Mouse (Mus musculus): ENCODE measurements at regions not wholly inside any gene's neighbourhood (a gene's known extent, or its start where the extent isn't known, plus 50 kb on each side); places are given as distances from the start of the nearest gene placed in this dataset.
"Not testable (repeated sequence)": the region's sequence is repeated elsewhere in the genome, so short reads cannot be mapped to it uniquely, and the experiment has no call there.

GRCm38 (mm10) chr15:41283199-41283598, 1149.0 kb downstream of the 9330182O14Rik start:
- DNase-seq (ENCODE audit: low read depth, low spot score) = no peak

- no peak for DNase-seq (ENCODE audit: low read depth, low spot score)
Measured at GRCm38 (mm10) chr15:41286809-41287413, 1152.7 kb downstream of the 9330182O14Rik start.

- DNase-seq (ENCODE audit: low read depth, low spot score) = no peak
Measured at GRCm38 (mm10) chr15:41297419-41297818, 1163.3 kb downstream of the 9330182O14Rik start.

GRCm38 (mm10) chr15:41306638-41307037, 1172.5 kb downstream of the 9330182O14Rik start:
- no peak for DNase-seq (ENCODE audit: low read depth, low spot score)

GRCm38 (mm10) chr15:41311728-41312320, 1177.7 kb downstream of the 9330182O14Rik start:
- no peak for DNase-seq (ENCODE audit: low read depth, low spot score)

GRCm38 (mm10) chr15:41314916-41315315, 1180.8 kb downstream of the 9330182O14Rik start:
- DNase-seq (ENCODE audit: low read depth, low spot score) = no peak

GRCm38 (mm10) chr15:41325633-41326252, 1191.6 kb downstream of the 9330182O14Rik start:
- DNase-seq (ENCODE audit: low read depth, low spot score) = peak; percentile 35

- no peak for DNase-seq (ENCODE audit: low read depth, low spot score)
Measured at GRCm38 (mm10) chr15:41329286-41329685, 1195.1 kb downstream of the 9330182O14Rik start.

GRCm38 (mm10) chr15:41330085-41330484, 1195.9 kb downstream of the 9330182O14Rik start:
- DNase-seq (ENCODE audit: low read depth, low spot score) = no peak

- no peak for DNase-seq (ENCODE audit: low read depth, low spot score)
Measured at GRCm38 (mm10) chr15:41332451-41332850, 1198.3 kb downstream of the 9330182O14Rik start.

GRCm38 (mm10) chr15:41333165-41333564, 1199.0 kb downstream of the 9330182O14Rik start:
- DNase-seq (ENCODE audit: low read depth, low spot score) = no peak

GRCm38 (mm10) chr15:41340621-41341020, 1206.5 kb downstream of the 9330182O14Rik start:
- not testable (repeated sequence) for DNase-seq (ENCODE audit: low read depth, low spot score)

- no peak for DNase-seq (ENCODE audit: low read depth, low spot score)
Measured at GRCm38 (mm10) chr15:41345554-41345953, 1211.4 kb downstream of the 9330182O14Rik start.

GRCm38 (mm10) chr15:41347221-41347620, 1213.1 kb downstream of the 9330182O14Rik start:
- DNase-seq (ENCODE audit: low read depth, low spot score) = no peak

GRCm38 (mm10) chr15:41352129-41352528, 1218.0 kb downstream of the 9330182O14Rik start:
- DNase-seq (ENCODE audit: low read depth, low spot score) = no peak

- DNase-seq (ENCODE audit: low read depth, low spot score) = no peak
Measured at GRCm38 (mm10) chr15:41359276-41359675, 1225.1 kb downstream of the 9330182O14Rik start.

- DNase-seq (ENCODE audit: low read depth, low spot score) = no peak
Measured at GRCm38 (mm10) chr15:41374669-41375068, 1240.5 kb downstream of the 9330182O14Rik start.

- no peak for DNase-seq (ENCODE audit: low read depth, low spot score)
Measured at GRCm38 (mm10) chr15:41375906-41376305, 1241.7 kb downstream of the 9330182O14Rik start.

- DNase-seq (ENCODE audit: low read depth, low spot score) = no peak
Measured at GRCm38 (mm10) chr15:41379637-41380036, 1245.5 kb downstream of the 9330182O14Rik start.

- DNase-seq (ENCODE audit: low read depth, low spot score) = no peak
Measured at GRCm38 (mm10) chr15:41380429-41380828, 1246.3 kb downstream of the 9330182O14Rik start.

- no peak for DNase-seq (ENCODE audit: low read depth, low spot score)
Measured at GRCm38 (mm10) chr15:41390699-41391098, 1256.5 kb downstream of the 9330182O14Rik start.

Measured in retina, postnatal 7 days (tissue).